Mouse (Mus musculus): ENCODE results near the gene Tpm4. TPM values are rescaled to one million over a fixed set of nuclear protein-coding genes. Genes with fewer than 3 reads are reported as not detected.
"Not testable (repeated sequence)": the region's sequence is repeated elsewhere in the genome, so short reads cannot be mapped to it uniquely, and the experiment has no call there.

Tpm4 gene
- polyA plus RNA-seq, 1 experiment = 4.6 TPM

GRCm38 (mm10) chr8:72115202-72115601, 19.6 kb upstream of the Tpm4 start:
- TF ChIP-seq POLR2A (IDR thresholded peaks at IDR 0.05; ENCODE audit: control insufficient read depth, low read depth, low read length) (no peak), CTCF (IDR thresholded peaks at IDR 0.05; ENCODE audit: control insufficient read depth, insufficient read depth, insufficient replicate concordance, low read depth, low read length) (no peak)
- no peak overlapping the region for H3K27ac ChIP-seq (ENCODE audit: control insufficient read depth, insufficient read depth, low read depth, low read length)
- no peaks in the 10 kb centered on the region for H3K4me1 ChIP-seq (ENCODE audit: control insufficient read depth, insufficient read depth, low read length)
- H3K4me3 ChIP-seq (ENCODE audit: control insufficient read depth, low read depth, low read length) = no peak overlapping the region
- H3K27me3 ChIP-seq (ENCODE audit: control insufficient read depth, insufficient read depth, low read length) = no peaks in the 10 kb centered on the region
- no peaks in the 10 kb centered on the region for H3K36me3 ChIP-seq (ENCODE audit: control insufficient read depth, insufficient read depth, low read length)

GRCm38 (mm10) chr8:72118616-72119015, 16.2 kb upstream of the Tpm4 start:
- no peak overlapping the region for H3K27ac ChIP-seq (ENCODE audit: control insufficient read depth, insufficient read depth, low read depth, low read length)
- no peaks in the 10 kb centered on the region for H3K36me3 ChIP-seq (ENCODE audit: control insufficient read depth, insufficient read depth, low read length)
- H3K27me3 ChIP-seq (ENCODE audit: control insufficient read depth, insufficient read depth, low read length) = no peaks in the 10 kb centered on the region
- TF ChIP-seq POLR2A (IDR thresholded peaks at IDR 0.05; ENCODE audit: control insufficient read depth, low read depth, low read length) (no peak), CTCF (IDR thresholded peaks at IDR 0.05; ENCODE audit: control insufficient read depth, insufficient read depth, insufficient replicate concordance, low read depth, low read length) (no peak)
- H3K4me1 ChIP-seq (ENCODE audit: control insufficient read depth, insufficient read depth, low read length) = peaks cover 5% of the 10 kb centered on the region; the same call in 1 of the 2 replicates
- H3K4me3 ChIP-seq (ENCODE audit: control insufficient read depth, low read depth, low read length) = no peak overlapping the region

- not testable (repeated sequence) for H3K36me3 ChIP-seq (ENCODE audit: control insufficient read depth, insufficient read depth, low read length); H3K4me3 ChIP-seq (ENCODE audit: control insufficient read depth, low read depth, low read length); H3K4me1 ChIP-seq (ENCODE audit: control insufficient read depth, insufficient read depth, low read length); H3K27me3 ChIP-seq (ENCODE audit: control insufficient read depth, insufficient read depth, low read length); H3K27ac ChIP-seq (ENCODE audit: control insufficient read depth, insufficient read depth, low read depth, low read length)
These were observed 13.3 kb upstream of the Tpm4 start for GRCm38 (mm10) chr8:72121486-72121885.

- Histone ChIP-seq H3K27ac (ENCODE audit: control insufficient read depth, insufficient read depth, low read depth, low read length) (no peak overlapping the region), H3K36me3 (ENCODE audit: control insufficient read depth, insufficient read depth, low read length) (no peaks in the 10 kb centered on the region), H3K4me3 (ENCODE audit: control insufficient read depth, low read depth, low read length) (no peak overlapping the region), H3K4me1 (ENCODE audit: control insufficient read depth, insufficient read depth, low read length) (peaks cover 5% of the 10 kb centered on the region; the same call in 1 of the 2 replicates), H3K27me3 (ENCODE audit: control insufficient read depth, insufficient read depth, low read length) (no peaks in the 10 kb centered on the region)
- TF ChIP-seq CTCF (IDR thresholded peaks at IDR 0.05; ENCODE audit: control insufficient read depth, insufficient read depth, insufficient replicate concordance, low read depth, low read length) (no peak), POLR2A (IDR thresholded peaks at IDR 0.05; ENCODE audit: control insufficient read depth, low read depth, low read length) (no peak)
These were observed 12.8 kb upstream of the Tpm4 start for GRCm38 (mm10) chr8:72121997-72122396.

- Histone ChIP-seq H3K4me3 (ENCODE audit: control insufficient read depth, low read depth, low read length) (no peak overlapping the region), H3K27ac (ENCODE audit: control insufficient read depth, insufficient read depth, low read depth, low read length) (no peak overlapping the region), H3K36me3 (ENCODE audit: control insufficient read depth, insufficient read depth, low read length) (no peaks in the 10 kb centered on the region), H3K27me3 (ENCODE audit: control insufficient read depth, insufficient read depth, low read length) (no peaks in the 10 kb centered on the region), H3K4me1 (ENCODE audit: control insufficient read depth, insufficient read depth, low read length) (no peaks in the 10 kb centered on the region)
- no peak for TF ChIP-seq CTCF (IDR thresholded peaks at IDR 0.05; ENCODE audit: control insufficient read depth, insufficient read depth, insufficient replicate concordance, low read depth, low read length)
These were observed 6.9 kb upstream of the Tpm4 start for GRCm38 (mm10) chr8:72127834-72128233.

- H3K27ac ChIP-seq (ENCODE audit: control insufficient read depth, insufficient read depth, low read depth, low read length) = no peak overlapping the region
- no peaks in the 10 kb centered on the region for H3K36me3 ChIP-seq (ENCODE audit: control insufficient read depth, insufficient read depth, low read length)
- H3K27me3 ChIP-seq (ENCODE audit: control insufficient read depth, insufficient read depth, low read length) = no peaks in the 10 kb centered on the region; the same call in none of the 2 replicates
- no peak overlapping the region for H3K4me3 ChIP-seq (ENCODE audit: control insufficient read depth, low read depth, low read length)
- TF ChIP-seq POLR2A (IDR thresholded peaks at IDR 0.05; ENCODE audit: control insufficient read depth, low read depth, low read length) (no peak), CTCF (IDR thresholded peaks at IDR 0.05; ENCODE audit: control insufficient read depth, insufficient read depth, insufficient replicate concordance, low read depth, low read length) (no peak)
- peaks cover 15% of the 10 kb centered on the region for H3K4me1 ChIP-seq (ENCODE audit: control insufficient read depth, insufficient read depth, low read length)
These were observed 3.5 kb upstream of the Tpm4 start for GRCm38 (mm10) chr8:72131251-72131650.

- H3K27ac ChIP-seq (ENCODE audit: control insufficient read depth, insufficient read depth, low read depth, low read length) = no peak overlapping the region
- no peaks in the 10 kb centered on the region; the same call in none of the 2 replicates for H3K27me3 ChIP-seq (ENCODE audit: control insufficient read depth, insufficient read depth, low read length)
- H3K36me3 ChIP-seq (ENCODE audit: control insufficient read depth, insufficient read depth, low read length) = no peaks in the 10 kb centered on the region
- peaks cover 21% of the 10 kb centered on the region for H3K4me1 ChIP-seq (ENCODE audit: control insufficient read depth, insufficient read depth, low read length)
- H3K4me3 ChIP-seq (ENCODE audit: control insufficient read depth, low read depth, low read length) = no peak overlapping the region
- TF ChIP-seq CTCF (IDR thresholded peaks at IDR 0.05; ENCODE audit: control insufficient read depth, insufficient read depth, insufficient replicate concordance, low read depth, low read length) = no peak
These were observed 2.9 kb upstream of the Tpm4 start for GRCm38 (mm10) chr8:72131901-72132300.

GRCm38 (mm10) chr8:72132417-72132816, 2.4 kb upstream of the Tpm4 start:
- Histone ChIP-seq H3K36me3 (ENCODE audit: control insufficient read depth, insufficient read depth, low read length) (no peaks in the 10 kb centered on the region), H3K4me1 (ENCODE audit: control insufficient read depth, insufficient read depth, low read length) (peaks cover 22% of the 10 kb centered on the region), H3K27ac (ENCODE audit: control insufficient read depth, insufficient read depth, low read depth, low read length) (no peak overlapping the region), H3K4me3 (ENCODE audit: control insufficient read depth, low read depth, low read length) (no peak overlapping the region), H3K27me3 (ENCODE audit: control insufficient read depth, insufficient read depth, low read length) (no peaks in the 10 kb centered on the region; the same call in none of the 2 replicates)
- TF ChIP-seq POLR2A (IDR thresholded peaks at IDR 0.05; ENCODE audit: control insufficient read depth, low read depth, low read length) (no peak), CTCF (IDR thresholded peaks at IDR 0.05; ENCODE audit: control insufficient read depth, insufficient read depth, insufficient replicate concordance, low read depth, low read length) (no peak)
